Mouse (Mus musculus) ES-Bruce4 (cell line): Measurements from ENCODE around the gene Pes1.

Experiments used
- CTCF ChIP-seq: IDR thresholded peaks from one replicate; pipeline ENCODE4 v1.8.1; 2011; ENCODE audit warnings: low read depth, low read length
- EP300 ChIP-seq: IDR thresholded peaks from 2 replicates; pipeline ENCODE4 v1.6.1; 2011; ENCODE audit warnings: low read depth, low read length; ENCODE audit not compliant: insufficient read depth

DNA sequence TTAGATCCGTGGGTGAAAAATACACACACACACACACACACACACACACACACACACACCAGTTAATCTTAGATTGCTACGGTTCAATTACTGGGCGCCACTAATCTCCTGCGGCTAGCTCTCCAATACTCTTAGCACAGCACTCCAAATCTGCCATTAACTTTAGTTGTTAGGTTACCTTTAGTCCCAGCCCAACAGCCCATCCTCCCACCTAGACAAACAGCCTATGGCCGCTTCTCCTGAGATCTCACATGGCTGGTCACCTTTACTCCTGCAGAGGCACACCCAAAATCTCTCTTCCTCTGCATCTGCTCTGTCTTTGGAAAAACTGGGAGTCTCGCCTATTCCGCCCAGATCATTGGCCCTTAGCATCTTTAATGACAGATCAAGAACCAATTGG, 22.4 kb upstream of the Pes1 start:
- TF ChIP-seq CTCF = no peak
- TF ChIP-seq EP300 = no peak
